Mouse (Mus musculus): ENCODE data around the gene Gm10065. TPM values are rescaled to one million over a fixed set of nuclear protein-coding genes. Genes with fewer than 3 reads are reported as not detected.
"Not testable (repeated sequence)": the region's sequence is repeated elsewhere in the genome, so short reads cannot be mapped to it uniquely, and the experiment has no call there.

The Gm10065 gene
- total RNA-seq (2021): not detected
- long read RNA-seq, experiment 1: 0 reads
- long read RNA-seq, experiment 2, partial matches to known transcripts: 0 of 1 reads
- long read RNA-seq, experiment 2, other reads (novel, unspliced or antisense): 0 of 1 reads

DNA sequence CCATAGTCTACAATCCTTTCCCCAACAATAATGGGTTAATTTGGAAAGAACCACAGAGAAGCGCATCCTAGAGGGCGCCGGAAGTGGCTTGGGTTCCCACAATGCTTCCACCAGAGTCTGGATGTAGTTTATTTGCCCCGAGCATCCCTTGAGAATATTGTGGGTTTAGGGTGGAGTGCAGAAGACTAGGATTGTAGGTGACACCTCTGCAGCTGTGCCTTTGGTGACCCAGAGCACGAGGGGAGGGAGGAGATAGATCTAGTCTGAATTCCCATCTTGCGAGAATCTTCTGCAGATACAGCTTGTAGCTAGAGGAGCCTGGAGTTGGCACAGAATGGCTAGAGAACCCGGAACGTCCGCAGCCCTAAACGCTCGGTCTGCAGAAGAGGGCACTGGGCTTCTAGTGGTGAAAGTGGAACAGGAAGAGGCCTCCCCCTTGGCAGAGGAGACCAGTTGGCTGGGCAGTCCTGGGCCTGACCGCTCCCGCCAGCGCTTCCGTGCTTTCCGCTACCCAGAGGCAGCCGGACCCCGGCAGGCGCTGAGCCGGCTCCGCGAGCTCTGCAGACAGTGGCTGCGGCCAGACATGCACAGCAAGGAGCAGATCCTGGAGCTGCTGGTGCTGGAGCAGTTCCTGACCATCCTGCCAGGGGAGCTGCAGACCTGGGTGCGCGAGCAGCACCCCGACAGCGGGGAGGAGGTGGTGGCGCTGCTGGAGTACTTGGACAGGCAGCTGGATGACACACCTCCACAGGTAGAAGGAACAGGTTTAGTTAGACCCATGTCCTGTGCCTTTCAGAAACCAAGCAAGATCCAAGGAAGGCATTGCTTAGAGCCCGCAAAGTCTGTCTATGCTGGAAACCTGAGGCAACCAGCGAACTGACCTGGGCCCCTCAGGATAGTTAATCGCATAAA is at the start of gene Gm10065, which contains the start of gene Zkscan4:
Gm10065 (minus strand) TSS at position 683 of the 912 bp plus-strand sequence.
Zkscan4 (plus strand) TSS at position 149 of the 912 bp plus-strand sequence.
- peak; percentile 82 for DNase-seq

DNA sequence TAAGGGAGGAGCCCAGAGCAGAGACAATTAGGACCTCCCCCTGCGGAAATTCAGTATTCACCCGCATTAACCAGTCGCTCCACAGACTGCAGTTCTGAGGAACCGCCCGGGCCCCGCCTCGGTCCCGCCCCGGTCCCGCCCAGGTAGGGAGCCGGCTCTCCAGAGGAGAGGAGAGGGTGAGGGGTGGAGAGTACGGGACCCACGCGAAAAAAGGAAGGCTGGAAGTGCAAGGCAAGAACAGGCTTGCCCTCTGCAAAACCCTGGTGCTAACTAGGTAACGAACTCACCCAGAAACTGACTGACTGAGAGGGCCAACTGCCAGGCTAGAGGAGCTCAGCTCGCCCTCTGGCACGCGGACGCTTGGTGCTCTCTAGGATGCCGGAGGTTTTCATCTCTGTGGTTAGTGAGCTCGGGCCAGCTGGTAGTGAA is 27.0 kb upstream of the Gm10065 start:
- peak; percentile 94 for DNase-seq

DNA sequence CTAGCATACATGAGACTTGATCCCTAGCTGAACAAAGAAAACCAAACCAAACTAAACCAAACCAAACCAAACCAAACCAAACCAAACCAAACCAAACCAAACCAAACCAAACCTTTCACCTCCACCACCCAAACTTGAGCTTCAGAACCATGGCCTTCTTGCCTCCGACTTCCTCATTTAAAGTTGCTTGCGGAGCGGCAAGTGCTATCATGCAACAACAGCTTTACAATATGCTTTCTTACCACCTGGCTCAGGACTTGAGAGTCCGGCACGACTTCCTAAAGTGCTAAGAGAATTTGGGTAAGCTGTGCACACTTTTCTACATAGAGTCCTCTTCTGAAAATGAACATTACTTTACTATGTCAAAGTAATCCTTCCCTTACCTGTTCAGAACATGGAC is 23.1 kb upstream of the Gm10065 start:
- DNase-seq: no peak

DNA sequence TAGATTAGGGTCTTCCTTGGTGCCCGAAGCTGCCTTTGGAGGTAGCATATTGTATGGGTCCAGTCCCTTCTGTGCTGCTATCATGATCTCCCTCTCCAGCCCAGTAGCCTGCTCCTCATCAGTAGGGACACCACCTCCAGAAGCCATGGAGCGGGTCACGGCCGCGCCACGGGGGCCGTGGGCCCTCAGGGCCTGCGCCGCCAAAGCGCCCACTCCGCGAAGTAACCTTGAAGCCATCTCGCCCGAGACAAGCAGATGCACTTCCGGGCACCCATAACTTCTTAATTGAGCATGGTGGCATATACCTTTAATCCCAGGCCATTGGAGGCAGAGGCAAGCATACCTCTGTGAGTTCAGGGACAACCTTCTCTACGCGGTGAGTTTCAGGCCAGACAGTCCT is 21.9 kb upstream of the Gm10065 start, which contains the start of gene Gm11273:
Gm11273 (minus strand) TSS at position 237 of the 400 bp plus-strand sequence.
- DNase-seq: not testable (repeated sequence)

DNA sequence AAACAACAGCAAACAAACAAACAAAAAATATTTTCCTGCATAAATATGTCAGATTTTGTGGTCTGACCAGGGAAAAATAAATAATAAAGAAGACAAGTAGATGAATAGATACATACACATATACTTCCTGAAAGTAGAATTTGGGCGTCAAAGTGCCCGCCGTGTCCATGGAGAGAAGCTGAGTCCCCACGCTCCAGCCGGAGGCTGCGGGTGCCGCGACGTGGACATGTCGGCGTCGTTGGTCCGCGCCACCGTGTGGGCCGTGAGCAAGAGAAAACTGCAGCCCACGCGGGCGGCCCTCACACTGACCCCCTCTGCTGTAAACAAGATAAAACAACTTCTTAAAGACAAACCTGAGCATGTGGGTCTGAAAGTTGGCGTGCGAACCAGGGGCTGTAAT is 15.8 kb upstream of the Gm10065 start, which contains the start of gene AK157302:
AK157302 (plus strand) TSS at position 144 of the 400 bp plus-strand sequence.
- peak; percentile 25 for DNase-seq

DNA sequence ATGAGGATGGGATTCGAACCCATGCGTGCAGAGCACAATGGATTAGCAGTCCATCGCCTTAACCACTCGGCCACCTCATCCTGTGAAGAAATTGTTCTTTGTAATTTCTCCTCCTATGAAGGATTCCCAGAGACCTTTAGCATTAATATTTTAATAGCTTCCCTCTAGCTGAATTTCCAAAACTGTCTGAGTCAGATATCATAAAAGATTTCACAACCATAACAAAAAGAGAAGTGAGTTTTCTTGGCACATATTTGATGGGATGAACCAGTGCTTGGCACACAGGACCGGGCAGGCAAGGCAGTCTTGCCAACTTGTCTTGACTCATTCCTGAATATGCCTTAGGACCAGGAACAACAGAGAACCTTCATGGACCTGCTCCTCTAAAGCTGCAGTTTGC is 13.6 kb upstream of the Gm10065 start:
- DNase-seq: peak; percentile 22

DNA sequence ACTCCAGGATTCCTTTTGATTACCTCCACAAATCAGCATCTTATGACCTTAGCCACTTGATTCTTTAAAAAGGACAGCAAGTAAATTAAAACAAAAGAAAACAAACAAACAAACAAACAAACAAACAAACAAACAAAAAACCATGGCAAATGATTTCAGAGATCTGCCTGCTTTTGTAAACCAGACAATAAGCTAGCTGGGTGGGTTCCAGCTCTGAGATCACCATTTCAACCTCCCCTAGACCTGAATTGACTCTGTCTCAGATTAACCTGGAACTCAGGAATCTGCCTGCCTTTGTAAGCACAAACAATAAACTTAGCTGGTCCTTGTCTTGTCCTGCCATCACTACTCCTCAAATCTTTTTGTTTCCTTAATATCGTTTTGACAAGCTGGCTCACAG is 7.6 kb upstream of the Gm10065 start:
- DNase-seq: no peak

DNA sequence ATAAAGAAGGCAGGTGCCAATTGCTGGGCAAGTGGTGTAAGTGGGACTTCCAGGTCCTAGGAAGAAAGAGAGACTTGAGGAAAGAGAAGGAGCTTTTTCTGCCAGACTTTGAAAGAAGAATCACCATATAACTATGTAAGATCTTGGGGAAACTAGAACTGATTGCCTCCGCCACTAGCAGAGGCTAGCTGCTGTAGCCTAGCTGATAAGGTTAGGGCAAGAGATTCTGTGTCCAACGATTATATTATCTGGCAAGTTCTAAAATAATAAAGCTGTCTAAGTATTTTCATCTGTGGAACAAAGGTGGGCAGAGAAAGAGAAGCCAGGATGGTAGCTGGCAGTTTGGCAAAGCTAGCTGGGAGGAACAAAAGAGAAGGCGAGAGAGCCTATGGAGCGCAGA is 6.8 kb downstream of the Gm10065 start:
- DNase-seq: no peak

DNA sequence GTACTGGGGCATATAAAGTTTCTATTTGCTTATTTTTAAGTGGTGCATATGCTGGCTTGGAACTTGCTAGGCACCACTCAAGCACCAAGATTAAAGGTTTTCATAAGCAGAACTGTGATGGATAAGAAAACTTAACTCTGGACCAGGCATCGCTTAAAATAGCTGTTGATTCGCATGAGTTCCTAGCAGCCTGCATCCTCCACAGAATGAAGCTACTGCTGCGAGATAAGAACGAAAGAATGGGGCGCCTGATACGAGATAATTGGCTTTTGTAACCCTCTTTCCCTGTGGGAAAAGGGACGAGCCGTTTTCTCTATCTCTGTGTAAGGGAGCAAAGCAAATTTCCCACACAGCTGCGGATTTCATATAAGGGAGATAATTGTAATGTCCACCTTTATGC is 10.1 kb downstream of the Gm10065 start:
- no peak for DNase-seq

DNA sequence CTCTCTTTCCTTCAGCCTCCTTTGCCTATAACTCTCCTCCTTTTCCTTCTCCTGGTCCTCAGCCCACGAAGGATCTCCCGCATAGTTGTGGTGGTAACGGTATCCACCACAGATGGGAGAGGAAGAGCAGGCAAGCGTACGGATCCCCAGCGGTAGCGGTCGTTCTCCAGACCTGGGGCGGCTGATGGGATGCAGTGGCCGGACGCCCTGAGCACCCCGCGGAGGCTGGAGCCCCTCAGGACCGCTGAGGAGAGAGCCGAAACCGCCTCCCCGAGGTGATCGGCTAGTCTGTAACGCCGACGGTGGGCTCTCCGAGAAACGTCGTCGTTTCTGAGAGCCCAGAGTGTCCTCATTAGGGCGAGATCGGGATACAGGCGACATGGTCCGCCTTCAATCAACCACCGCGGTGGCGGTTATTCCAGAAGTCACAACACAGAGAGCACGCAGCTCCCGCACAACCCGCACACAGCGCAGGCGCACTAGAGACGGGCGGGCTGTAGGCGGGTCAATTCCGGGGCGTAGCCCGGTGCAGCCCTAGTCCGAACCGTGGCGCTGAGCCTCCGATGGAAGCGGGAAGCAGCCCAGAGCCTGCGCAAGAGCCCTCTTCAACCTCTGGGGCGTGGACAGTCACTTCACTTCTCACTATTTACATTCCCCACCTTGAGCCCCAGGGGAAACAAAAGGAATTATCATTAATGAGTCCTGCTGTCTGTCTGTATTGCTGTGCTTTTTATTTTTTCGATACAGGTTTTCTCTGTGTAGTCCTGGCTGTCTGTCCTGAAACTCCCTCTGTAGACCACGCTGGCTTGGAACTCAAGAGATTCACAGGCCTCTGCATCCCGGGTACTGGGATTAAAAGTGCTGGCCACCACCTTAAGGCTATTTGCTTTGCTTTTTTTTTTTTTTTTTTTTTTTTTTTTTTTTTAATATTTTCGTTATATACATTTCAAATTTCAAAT is 10.9 kb downstream of the Gm10065 start, which contains the start of gene Nkapl:
Nkapl (minus strand) TSS at position 449 of the 959 bp plus-strand sequence.
- peak; percentile 89 for DNase-seq

DNA sequence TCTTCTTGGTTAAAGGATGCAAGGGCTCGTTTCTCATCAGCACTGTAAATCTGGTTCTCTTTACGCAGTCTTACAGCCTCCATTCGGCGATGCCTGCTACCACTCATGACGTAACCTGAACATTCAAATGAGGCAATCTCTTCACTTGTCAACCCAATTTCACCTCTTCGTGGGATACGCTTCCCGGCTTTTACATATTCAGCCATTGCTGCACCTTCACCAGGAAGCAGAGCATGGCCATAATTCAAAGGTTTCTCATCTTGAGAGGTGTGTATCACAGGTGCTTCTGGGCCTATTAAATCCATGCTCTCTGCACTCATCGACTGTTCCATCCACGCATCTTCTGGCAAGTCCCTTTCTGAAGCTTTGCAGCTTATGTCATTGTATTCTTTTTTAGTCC is 11.9 kb downstream of the Gm10065 start:
- DNase-seq: no peak

DNA sequence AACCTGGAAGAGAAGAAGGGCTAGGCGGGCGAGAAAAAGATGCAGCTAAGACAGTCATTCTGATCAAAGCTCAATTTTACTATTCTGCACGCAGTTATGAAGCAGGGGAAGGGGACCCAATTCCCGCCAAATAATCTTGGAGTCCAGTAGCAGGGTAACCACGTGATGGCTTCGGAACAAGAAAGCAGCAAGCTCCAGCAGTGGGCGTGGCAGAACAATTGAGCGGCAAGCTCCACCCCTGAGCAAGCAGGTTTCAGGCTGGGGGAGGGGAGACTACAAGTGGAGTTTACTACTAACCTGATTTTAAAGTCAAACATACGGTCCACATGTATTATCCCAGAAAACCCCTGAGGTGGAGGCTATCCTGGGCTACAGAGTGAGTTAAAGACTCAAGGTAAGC is 16.7 kb downstream of the Gm10065 start:
- DNase-seq: not testable (repeated sequence)

DNA sequence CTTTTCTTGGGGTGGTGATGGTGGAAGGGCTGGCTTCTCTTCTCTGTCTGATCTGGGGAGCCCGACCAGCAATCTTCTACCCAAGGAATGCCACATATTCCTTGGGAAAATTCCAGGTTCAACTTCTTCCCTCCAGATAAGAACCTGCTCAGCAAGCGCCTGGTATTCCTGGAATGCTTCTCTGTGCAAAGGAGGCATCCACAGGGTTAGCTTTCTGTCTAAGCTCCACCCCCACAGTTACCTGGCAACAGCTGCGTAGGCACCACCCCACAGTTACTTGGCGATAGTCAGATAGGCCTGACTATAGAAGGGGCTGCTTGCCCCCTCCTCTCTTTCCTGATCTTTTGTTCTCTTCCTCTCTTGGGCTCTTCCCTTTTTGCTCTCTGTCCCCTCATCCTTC is 22.9 kb downstream of the Gm10065 start:
- no peak for DNase-seq

DNA sequence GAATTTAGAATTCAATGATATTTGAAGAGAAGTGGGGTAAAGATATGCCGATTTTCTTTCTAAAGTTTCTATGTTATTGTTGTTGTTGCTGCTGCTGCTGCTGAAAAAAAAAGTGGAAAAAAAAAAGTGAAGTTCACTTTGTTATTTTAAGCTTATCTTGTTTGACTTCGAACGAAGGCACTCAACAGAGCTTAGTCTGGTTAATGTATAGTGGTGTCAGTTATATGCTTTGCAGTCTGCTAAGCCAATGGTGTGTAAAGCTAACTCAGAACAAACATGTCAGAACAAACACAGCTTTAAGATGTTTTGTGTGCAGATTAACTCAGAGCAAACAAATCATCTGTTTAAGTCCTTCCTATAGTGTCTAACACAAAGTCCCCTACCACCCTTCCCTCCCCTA is 25.1 kb downstream of the Gm10065 start:
- DNase-seq: no peak

DNA sequence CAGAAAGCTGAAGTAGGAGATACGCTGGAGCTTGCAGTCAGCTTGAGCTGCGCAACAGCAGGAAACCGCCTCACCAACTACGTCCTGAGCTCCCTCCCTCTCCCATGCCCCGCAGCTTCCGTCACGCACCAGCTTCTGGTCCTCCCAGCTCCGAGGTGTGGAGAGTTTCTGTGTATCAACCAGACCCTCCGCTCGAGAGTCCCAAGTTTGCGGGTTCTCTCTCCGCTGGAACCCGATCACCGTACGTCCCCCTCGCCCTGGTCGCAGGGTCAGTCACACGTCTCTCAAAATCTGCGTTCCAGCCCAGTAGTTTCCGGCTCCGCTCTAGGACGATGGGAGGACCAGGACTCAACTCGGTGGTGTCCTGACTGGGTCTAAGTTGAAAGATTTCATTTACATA is 25.8 kb downstream of the Gm10065 start, which contains the start of gene Zscan26:
Zscan26 (minus strand) TSS at position 282 of the 400 bp plus-strand sequence.
- peak; percentile 90 for DNase-seq

DNA sequence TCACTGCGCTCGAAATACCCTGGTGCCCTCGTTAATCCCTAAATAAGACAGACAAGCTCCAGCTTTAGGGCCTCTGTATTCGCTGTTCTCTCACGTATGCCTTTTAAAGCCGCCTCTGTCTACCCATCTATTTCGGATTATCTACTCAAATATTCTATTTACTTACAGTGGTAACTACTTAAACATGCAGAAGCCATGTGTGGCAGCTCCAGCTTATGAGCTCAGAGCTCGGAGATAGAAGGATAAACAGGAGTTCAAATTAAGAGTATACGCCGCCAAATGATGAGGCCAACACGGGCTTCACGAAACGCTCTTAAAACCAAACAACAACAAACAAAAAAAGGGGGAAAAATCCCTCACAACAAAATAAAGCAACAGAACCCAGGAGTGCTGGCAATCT is 26.2 kb downstream of the Gm10065 start:
- no peak for DNase-seq

DNA sequence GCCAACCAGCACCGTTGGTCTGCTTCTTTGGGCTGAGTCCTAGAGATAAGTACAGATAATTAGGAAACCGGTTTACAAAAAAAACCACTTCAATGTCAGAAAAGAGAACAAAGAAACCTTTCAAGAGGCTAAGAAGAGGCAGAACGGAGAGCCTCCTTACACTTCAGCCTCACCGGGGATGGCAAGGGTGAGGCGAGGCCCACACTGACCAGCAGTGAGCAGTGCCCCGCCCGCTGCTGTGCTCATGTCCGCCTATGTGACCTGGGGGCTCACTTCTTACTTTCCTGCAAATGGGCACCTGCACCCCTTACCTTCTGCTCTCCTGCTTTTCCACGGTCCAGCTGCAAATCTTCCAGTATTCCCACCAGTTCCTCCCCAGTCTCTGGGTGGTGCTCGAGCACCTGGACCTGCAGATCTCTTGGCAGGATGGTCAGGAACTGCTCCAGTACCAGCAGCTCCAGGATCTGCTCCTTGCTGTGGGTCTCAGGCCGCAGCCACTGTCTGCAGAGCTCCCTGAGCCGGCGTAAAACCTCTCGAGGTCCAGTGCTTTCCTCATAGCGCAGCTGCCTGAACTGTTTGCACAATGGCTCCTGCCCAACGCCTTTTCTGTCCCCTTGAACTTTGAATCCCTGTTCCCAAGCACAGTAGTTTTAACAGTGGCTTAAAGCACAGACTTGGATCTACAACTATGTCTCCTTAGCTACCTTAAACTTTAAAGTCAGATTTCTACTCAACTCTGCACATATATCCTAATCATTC is 31.2 kb downstream of the Gm10065 start:
- no peak for DNase-seq

DNA sequence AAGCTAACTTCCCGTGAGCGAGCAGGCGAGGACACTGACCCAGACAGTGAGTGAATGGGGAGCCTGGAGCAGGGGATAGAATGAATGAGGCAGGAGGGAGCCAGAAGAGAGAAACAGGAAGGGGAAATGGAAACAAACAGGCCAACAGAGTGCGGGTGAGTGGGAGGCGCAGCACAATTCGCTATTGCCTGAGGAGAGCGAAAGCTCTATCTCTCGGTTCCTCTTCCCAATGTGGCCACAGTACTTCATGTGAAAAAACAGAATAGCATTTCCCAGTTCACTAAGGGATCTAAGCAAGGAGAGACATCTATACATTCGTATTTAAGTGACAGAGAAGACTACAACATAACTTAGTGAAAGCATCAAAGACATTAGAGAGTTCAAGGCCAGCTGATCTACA is 32.4 kb downstream of the Gm10065 start:
- no peak for DNase-seq

DNA sequence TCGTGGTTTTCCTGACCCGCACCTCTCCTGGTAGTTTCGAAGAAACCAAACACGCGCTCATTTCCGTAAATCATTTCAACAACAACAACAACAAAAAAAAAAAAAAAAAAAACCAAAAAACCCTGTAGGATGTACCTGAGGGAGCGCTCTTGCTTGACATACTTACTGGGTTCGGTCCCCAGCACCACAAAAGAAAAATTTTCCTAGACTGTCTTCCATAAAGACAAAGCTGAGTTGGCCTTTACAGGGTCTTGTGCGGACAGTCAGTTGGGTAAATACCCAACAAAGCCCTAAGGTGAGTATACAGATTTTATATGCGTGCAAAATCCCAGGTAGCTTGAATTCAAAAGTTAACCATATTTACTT is 38.1 kb downstream of the Gm10065 start:
- no peak for DNase-seq

DNA sequence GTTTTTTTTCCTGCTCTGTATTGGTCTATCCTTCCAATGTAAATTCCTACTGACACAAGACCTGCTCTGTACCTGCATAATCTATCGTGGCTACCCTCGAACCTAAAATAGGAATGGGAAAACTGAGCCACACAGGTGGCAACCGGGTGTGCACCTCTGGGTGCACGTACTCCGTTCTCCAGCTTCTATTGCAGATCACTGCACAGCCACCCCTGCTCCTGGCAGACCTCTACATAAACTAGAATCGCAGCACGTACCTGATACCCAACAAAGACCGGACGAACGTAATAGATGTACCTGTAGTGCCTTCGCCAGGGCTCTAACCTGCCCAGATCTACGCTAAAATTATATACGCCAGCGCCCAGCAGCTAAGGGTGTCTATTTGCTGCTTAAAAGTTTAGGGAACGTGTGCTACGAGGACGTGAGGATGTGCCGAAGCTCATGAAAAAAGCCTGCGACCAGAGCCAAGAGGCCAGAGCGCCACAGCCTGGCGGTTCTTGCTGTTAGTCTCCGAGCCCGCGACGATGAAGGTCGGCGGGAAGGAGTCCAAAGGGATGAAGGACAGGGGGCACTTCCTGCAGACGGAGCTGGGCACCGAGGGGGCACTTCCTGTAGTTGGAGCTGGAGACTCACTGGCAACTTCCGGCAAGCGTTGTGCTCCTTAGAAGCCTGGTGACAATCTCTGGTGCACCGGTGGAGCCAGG is 38.6 kb downstream of the Gm10065 start, which contains the start of gene Pgbd1:
Pgbd1 (minus strand) TSS at position 556 of the 704 bp plus-strand sequence.
- peak; percentile 81 for DNase-seq

DNA sequence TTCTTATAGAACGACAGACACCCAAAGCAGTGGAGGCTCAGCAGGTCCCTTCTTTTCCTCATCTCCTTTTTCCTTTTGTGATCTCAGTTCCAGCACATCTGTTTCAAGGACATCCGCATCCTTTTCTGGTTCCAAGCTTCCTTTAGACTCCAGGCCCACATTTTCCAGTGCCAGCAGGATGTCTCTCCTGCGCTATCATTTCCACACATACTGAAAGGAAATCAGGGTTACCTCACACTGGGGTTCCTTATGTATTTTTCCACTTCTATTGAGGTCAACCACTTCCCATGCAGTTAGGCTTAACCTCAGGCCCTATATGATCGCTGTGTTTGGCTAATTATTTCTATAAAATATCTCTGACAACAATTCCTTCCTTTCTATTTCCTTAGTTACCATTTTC is 43.8 kb downstream of the Gm10065 start:
- DNase-seq: no peak

Data from adrenal gland, postnatal 10 days (tissue).